Mouse (Mus musculus): ENCODE measurements around the gene Gdi1. TPM values are rescaled to one million over a fixed set of nuclear protein-coding genes. Genes with fewer than 3 reads are reported as not detected.

Gdi1 gene
- polyA plus RNA-seq, 1 experiment from 2014 or later = 228 TPM

DNA sequence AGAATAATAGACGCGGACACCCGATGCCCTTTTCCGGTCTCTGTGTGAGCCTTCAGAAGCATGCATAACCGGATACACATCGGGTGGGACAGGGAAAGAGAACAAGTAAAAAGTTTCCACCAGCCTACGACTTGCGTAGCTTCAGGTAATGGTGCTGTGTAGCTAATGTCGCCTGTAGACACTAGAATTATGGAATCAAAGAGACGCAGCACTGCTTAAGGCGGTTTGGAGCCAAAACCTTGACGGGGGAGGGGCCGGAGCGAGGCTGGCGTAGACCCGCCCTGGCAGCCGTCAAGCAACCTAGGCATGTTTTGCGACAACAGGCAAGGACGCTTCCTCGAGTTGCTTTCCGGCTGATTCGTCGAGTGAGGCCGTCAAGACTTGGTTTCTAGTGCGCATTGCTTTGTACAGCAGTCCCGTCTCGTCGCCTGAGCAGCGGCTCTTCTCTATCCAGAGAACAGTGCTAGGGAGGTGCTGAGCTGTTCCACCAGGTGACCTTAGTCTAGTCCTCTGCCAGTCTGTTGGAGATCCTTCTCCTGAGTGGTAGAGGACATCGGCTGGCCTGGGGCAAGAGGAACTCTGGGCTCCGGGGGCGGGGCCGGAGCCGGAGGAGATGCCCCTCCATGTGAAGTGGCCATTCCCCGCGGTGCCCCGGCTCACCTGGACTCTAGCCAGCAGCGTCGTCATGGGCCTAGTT is 22.3 kb upstream of the Gdi1 start:
- Histone ChIP-seq H3K4me3 (replicated peaks) (peak overlapping the region; percentile 60), H3K36me3 (no peaks in the 10 kb centered on the region), H3K9ac (replicated peaks) (peak overlapping the region; percentile 73), H3K27me3 (peaks cover 17% of the 10 kb centered on the region), H3K4me2 (peak overlapping the region; percentile 69), H3K4me1 (replicated peaks) (peaks cover 10% of the 10 kb centered on the region; the same call in 1 of the 2 replicates), H3K27ac (peak overlapping the region; percentile 84), H3K9me3 (no peaks in the 10 kb centered on the region)
- 19% methylated on average over 39 of the region's 39 CpGs for WGBS
- ATAC-seq (ENCODE audit: insufficient number of reproducible peaks, insufficient read depth, low FRiP score, low TSS enrichment, low read depth) = peak; percentile 63

DNA sequence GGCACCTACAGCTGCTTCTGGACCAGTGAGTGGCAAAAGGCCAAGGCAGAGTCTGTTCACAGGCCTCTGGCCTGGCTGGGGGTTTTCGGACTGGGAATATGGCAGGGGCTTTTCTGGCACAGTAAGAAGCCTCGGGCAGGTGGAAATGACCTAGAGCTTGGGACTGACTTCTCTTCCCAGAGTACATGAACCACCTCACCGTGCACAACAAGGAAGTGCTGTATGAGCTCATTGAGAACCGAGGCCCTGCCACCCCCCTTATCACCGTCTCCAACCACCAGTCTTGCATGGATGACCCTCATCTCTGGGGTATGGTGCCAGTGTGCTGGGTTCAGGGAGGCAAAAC is 21.7 kb upstream of the Gdi1 start:
- Histone ChIP-seq H3K4me3 (replicated peaks) (peak overlapping the region; percentile 60), H3K27me3 (peaks cover 17% of the 10 kb centered on the region), H3K4me1 (replicated peaks) (peaks cover 10% of the 10 kb centered on the region; the same call in 1 of the 2 replicates), H3K9me3 (no peaks in the 10 kb centered on the region), H3K4me2 (peak overlapping the region; percentile 69), H3K27ac (peak overlapping the region; percentile 84; the same call in 1 of the 2 replicates), H3K9ac (replicated peaks) (peak overlapping the region; percentile 73), H3K36me3 (0 out of 2 replicates have a peak, but pooled peaks cover under 1% of the 10 kb centered on the region)
- peak; percentile 7; the same call in 1 of the 2 replicates for ATAC-seq (ENCODE audit: insufficient number of reproducible peaks, insufficient read depth, low FRiP score, low TSS enrichment, low read depth)
- 32% methylated on average over 5 of the region's 5 CpGs for WGBS

DNA sequence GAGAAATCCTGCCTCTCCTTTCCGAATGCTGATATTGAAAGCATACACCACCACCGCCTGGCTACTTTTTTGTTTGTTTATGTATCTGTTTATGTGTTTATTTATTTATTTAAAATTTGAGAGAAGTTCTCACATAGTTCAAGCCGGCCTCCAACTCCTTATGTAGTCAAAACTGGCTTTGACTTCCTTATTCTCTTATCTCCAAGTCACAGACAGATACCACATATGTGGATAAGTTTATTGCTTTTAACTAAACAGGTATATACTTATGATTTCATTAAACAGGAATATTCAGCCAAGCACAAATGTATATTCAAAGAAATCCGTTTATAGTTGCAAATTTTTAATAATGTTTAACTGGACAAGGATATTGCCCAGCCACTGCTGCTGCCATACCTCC is 11.4 kb upstream of the Gdi1 start:
- Histone ChIP-seq H3K36me3 (peaks cover 18% of the 10 kb centered on the region), H3K4me3 (replicated peaks) (no peak overlapping the region), H3K27ac (no peak overlapping the region), H3K27me3 (no peaks in the 10 kb centered on the region), H3K9ac (replicated peaks) (no peak overlapping the region), H3K4me2 (no peak overlapping the region), H3K9me3 (no peaks in the 10 kb centered on the region), H3K4me1 (replicated peaks) (no peaks in the 10 kb centered on the region)
- ATAC-seq (ENCODE audit: insufficient number of reproducible peaks, insufficient read depth, low FRiP score, low TSS enrichment, low read depth) = no peak
- WGBS = 77% methylated on average over 4 of the region's 4 CpGs

DNA sequence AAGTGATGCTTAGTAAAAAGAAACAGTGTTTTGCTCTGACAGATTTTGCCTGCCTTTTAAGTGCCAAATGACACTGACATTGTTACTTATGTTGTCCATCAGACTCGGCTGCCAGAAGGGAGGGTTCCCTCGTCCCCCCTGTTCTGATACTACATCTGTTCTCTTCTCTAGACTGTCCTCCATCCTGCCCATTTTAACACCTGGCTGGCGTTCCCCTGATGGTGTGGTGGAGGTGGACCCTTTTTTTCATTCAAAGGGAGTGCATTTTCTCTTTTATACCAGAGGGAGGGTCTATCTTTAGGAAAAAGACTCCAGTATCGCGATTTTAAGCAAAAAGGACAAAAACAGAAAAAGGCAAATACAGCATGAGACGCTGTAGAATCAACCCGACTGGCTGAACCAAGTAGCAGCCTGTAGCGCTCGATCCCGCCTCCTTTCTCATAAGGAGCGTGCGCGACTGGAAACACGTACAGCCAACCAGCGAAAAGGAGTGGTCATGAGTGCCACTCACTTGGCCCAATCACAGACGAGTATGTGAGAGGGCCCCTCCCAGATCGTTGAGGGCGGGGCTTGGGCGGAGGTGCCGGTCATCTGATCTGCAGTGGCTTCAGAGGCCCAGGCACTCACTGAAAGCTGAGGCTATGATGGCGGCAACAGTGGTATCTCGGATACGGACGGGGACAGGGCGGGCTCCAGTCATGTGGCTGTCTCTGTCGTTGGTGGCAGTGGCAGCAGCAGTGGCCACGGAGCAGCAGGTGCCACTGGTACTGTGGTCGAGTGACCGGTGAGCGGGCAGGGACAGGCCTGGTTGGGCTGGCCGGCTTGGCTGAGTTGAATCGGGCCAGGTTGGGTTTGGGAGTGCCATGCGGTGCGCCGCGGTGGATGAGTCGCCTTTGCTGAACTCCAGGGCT is 8.0 kb upstream of the Gdi1 start, which contains the start of gene Atp6ap1:
Atp6ap1 (plus strand) TSS at position 560 of the 911 bp plus-strand sequence.
- peak within 1 kb of the TSS; percentile 67 for H3K9ac ChIP-seq (replicated peaks)
- ATAC-seq (ENCODE audit: insufficient number of reproducible peaks, insufficient read depth, low FRiP score, low TSS enrichment, low read depth) = peak; percentile 96
- H3K27ac ChIP-seq = peak within 1 kb of the TSS; percentile 62; the same call in 1 of the 2 replicates
- no peaks in the 10 kb centered on the region; the same call in 1 of the 2 replicates for H3K27me3 ChIP-seq
- H3K36me3 ChIP-seq = peaks cover 22% of the 10 kb centered on the region
- H3K9me3 ChIP-seq = no peaks in the 10 kb centered on the region
- H3K4me2 ChIP-seq = peak within 1 kb of the TSS; percentile 63
- H3K4me3 ChIP-seq (replicated peaks) = peak within 1 kb of the TSS; percentile 62
- H3K4me1 ChIP-seq (replicated peaks) = no peaks in the 10 kb centered on the region
- 13% methylated on average over 37 of the region's 37 CpGs for WGBS

DNA sequence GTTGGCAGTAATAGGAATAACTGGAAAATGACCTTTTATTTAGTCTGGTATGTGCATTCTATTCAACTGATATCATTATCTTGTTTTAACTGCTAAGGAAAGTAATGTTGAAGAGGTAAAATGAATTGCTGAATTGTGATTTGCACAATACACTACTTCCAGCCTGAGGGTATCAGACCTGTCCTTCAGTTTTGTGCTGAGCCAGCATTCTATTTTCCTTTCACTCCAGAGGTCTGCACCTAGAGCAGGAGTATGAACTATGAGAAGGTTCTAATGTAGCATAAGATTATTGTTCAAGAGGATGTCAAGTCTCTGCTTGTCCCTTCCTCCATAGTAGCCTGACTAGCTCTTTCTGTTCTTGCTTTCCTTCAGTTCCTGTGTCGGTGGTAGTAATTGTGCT is 6.5 kb upstream of the Gdi1 start:
- H3K4me3 ChIP-seq (replicated peaks) = no peak overlapping the region
- no peaks in the 10 kb centered on the region for H3K4me1 ChIP-seq (replicated peaks)
- WGBS = 100% methylated on average over 1 of the region's 1 CpGs
- no peaks in the 10 kb centered on the region for H3K9me3 ChIP-seq
- H3K36me3 ChIP-seq = peaks cover 38% of the 10 kb centered on the region
- H3K4me2 ChIP-seq = no peak overlapping the region
- no peak for ATAC-seq (ENCODE audit: insufficient number of reproducible peaks, insufficient read depth, low FRiP score, low TSS enrichment, low read depth)
- H3K27ac ChIP-seq = no peak overlapping the region
- H3K9ac ChIP-seq (replicated peaks) = no peak overlapping the region
- H3K27me3 ChIP-seq = no peaks in the 10 kb centered on the region; the same call in 1 of the 2 replicates

DNA sequence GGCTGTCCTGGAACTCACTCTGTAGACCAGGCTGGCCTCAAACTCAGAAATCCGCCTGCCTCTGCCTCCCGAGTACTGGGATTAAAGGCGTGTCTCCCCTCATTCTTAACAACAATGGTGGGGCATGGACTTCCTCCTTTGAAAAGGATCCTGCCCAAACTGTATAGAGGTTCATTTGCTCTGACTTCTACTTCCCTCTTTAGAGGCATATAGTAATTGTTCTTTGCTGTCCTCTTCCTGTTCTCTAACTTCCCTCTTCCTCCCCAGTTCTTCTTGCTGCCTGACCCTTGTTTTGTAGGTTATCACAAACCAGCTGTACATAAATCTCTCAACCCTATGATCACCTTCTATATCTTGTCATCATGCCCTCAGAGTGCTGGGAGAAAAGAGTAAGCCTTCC is 5.1 kb upstream of the Gdi1 start:
- Histone ChIP-seq H3K27me3 (no peaks in the 10 kb centered on the region; the same call in 1 of the 2 replicates), H3K27ac (no peak overlapping the region), H3K9me3 (no peaks in the 10 kb centered on the region), H3K4me2 (no peak overlapping the region), H3K9ac (replicated peaks) (no peak overlapping the region), H3K36me3 (peaks cover 45% of the 10 kb centered on the region), H3K4me1 (replicated peaks) (no peaks in the 10 kb centered on the region), H3K4me3 (replicated peaks) (no peak overlapping the region)
- ATAC-seq (ENCODE audit: insufficient number of reproducible peaks, insufficient read depth, low FRiP score, low TSS enrichment, low read depth) = no peak
- WGBS = 76% methylated on average over 3 of the region's 3 CpGs

DNA sequence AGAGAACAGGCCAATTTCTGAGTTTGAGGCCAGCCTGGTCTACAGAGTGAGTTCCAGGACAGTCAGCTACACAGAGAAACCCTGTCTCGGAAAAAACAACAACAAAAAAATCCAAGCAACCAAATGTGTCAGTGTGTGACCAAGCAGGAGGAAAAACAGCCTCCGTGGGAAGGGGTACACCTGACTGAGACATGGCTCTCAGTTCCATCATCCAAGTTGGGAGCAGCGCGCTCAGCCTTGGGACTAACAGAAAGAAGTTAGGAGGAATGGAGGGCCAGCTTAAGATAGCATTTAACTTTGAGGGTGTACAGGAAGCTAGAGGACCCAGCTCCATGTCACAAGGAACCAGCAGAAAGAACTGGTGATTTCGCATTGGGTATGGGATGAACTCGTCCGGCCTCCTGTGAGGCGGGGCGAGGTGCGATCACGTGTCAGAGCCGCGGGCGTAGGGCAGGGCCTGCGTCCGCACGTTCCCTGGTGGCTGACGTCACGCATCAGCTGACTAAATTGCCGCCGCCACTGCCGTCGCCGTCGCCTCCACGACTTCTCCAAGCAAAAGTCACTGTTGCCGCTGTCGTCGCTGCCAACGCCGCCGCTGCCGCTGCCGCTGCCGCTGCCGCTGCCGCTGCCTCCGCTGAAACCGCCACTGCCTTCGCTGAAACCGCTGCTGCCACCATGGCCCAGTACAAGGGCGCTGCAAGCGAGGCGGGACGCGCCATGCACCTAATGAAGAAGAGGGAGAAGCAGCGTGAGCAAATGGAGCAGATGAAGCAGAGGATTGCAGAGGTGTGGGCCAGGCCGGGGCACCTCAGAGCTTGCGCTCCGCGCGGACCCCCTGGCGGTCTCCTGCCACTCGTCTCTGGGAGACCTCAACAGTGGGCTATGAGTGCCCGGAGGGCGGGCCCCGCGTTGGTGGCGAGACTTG is 8.0 kb downstream of the Gdi1 start, which contains the start of gene Fam50a:
Fam50a (plus strand) TSS at position 494 of the 925 bp plus-strand sequence.
- Histone ChIP-seq H3K27me3 (no peaks in the 10 kb centered on the region), H3K4me2 (peak within 1 kb of the TSS; percentile 68), H3K9me3 (no peaks in the 10 kb centered on the region), H3K36me3 (peaks cover 36% of the 10 kb centered on the region), H3K9ac (replicated peaks) (peak within 1 kb of the TSS; percentile 77), H3K4me3 (replicated peaks) (peak within 1 kb of the TSS; percentile 62), H3K4me1 (replicated peaks) (no peaks in the 10 kb centered on the region), H3K27ac (peak within 1 kb of the TSS; percentile 84)
- 17% methylated on average over 56 of the region's 59 CpGs for WGBS
- ATAC-seq (ENCODE audit: insufficient number of reproducible peaks, insufficient read depth, low FRiP score, low TSS enrichment, low read depth) = peak; percentile 94

DNA sequence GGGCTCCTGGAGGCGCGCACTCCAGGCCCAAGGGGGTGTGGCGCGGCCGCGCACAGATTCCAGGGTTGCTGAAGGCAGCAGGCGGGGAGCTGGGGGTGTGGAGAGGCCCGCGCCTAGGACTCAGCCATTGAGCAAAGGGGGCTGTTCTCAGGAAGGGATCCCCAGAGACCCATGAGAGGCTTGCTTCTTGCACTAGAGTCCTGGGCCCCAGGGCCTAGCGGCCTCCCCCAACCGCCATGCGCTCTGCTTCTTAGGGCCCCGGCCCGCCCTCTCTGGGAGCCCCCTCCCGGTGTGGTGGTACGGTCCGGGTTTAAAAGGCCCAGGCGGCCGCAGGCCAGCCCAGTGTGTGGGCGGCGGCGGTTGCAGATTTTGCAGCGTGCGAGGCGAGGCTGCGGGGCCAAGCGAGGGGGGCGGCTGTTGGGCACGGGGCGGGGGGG is 23.9 kb downstream of the Gdi1 start, which contains the start of gene Plxna3:
Plxna3 (plus strand) TSS at position 342 of the 437 bp plus-strand sequence.
- Histone ChIP-seq H3K36me3 (peaks cover 19% of the 10 kb centered on the region; the same call in 1 of the 2 replicates), H3K4me1 (replicated peaks) (no peaks in the 10 kb centered on the region; the same call in none of the 2 replicates), H3K9ac (replicated peaks) (peak within 1 kb of the TSS; percentile 60), H3K9me3 (no peaks in the 10 kb centered on the region), H3K4me2 (peak within 1 kb of the TSS; percentile 66), H3K4me3 (replicated peaks) (peak within 1 kb of the TSS; percentile 49), H3K27me3 (no peaks in the 10 kb centered on the region), H3K27ac (peak within 1 kb of the TSS; percentile 80; the same call in 1 of the 2 replicates)
- peak; percentile 92 for ATAC-seq (ENCODE audit: insufficient number of reproducible peaks, insufficient read depth, low FRiP score, low TSS enrichment, low read depth)
- 13% methylated on average over 29 of the region's 30 CpGs for WGBS

DNA sequence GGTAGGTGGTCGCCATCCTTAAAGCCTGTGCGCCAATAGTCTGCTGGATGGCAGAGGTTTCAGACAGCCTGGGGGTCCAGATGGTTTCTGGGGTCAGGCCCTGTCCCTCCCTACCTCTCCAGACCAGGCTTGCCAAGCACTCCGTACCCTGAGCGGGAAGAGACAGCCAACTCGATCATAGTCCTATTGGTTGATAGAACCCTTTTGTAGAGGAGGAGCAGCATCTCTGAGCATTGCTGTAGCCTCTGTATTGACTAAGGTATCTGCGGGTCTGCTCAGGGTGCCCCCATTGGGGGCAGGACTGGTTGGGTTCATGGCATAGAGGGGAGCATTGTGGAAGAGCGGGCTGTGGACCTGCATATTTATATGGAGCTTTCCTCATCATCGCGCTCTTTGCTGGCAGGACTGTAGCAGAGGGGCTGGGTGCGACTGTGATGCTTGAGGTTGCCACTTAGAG is 24.4 kb downstream of the Gdi1 start:
- Histone ChIP-seq H3K9me3 (no peaks in the 10 kb centered on the region), H3K4me3 (replicated peaks) (peak overlapping the region; percentile 49), H3K27ac (0 out of 2 replicates have a peak overlapping the region, but pooled peaks have one; percentile 80), H3K36me3 (peaks cover 24% of the 10 kb centered on the region; the same call in 1 of the 2 replicates), H3K4me2 (peak overlapping the region; percentile 66), H3K4me1 (replicated peaks) (no peaks in the 10 kb centered on the region; the same call in none of the 2 replicates), H3K9ac (replicated peaks) (peak overlapping the region; percentile 60), H3K27me3 (no peaks in the 10 kb centered on the region)
- peak; percentile 35; the same call in 1 of the 2 replicates for ATAC-seq (ENCODE audit: insufficient number of reproducible peaks, insufficient read depth, low FRiP score, low TSS enrichment, low read depth)
- WGBS = 24% methylated on average over 8 of the region's 10 CpGs

All from limb, embryonic 12.5 days (tissue).